Mouse (Mus musculus) small intestine, adult 2 months (tissue): ENCODE measurements around the gene Nav1.

ENCODE experiments used
- CTCF ChIP-seq: fragments of 200-500 bp; IDR thresholded peaks from 2 replicates; pipeline ENCODE4 v1.5.1; 2012; ENCODE audit warnings: low read depth, mild to moderate bottlenecking, control low read depth, inconsistent platforms, low read length, moderate library complexity, mixed read lengths; ENCODE audit not compliant: insufficient replicate concordance, insufficient read length; ENCODE audit errors: extremely low read depth
- POLR2A ChIP-seq: fragments of 200-500 bp; IDR thresholded peaks from 2 replicates; pipeline ENCODE4 v1.6.1; 2012; ENCODE audit warnings: low read depth, mild to moderate bottlenecking, control low read depth, inconsistent platforms, low read length, moderate library complexity

- no peak for TF ChIP-seq CTCF
- no peak for TF ChIP-seq POLR2A
Measured at GRCm38 (mm10) chr1:135405356-135405755, 201.7 kb downstream of the Nav1 start.
